Mouse (Mus musculus) brain, embryonic 14.5 days (tissue): Measurements from ENCODE around the gene Mars.

Experiments
- CTCF ChIP-seq: fragments of 200-500 bp; IDR thresholded peaks from 2 replicates; pipeline ENCODE4 v1.5.1; 2012; ENCODE audit warnings: inconsistent platforms, mild to moderate bottlenecking, moderate library complexity, borderline replicate concordance; ENCODE audit not compliant: insufficient read depth, insufficient read length; ENCODE audit errors: extremely low read depth
- POLR2A ChIP-seq: fragments of 200-500 bp; IDR thresholded peaks from 2 replicates; pipeline ENCODE4 v1.6.1; 2012; ENCODE audit warnings: mild to moderate bottlenecking, inconsistent platforms, borderline replicate concordance; ENCODE audit not compliant: poor library complexity, insufficient read depth, insufficient read length, severe bottlenecking; ENCODE audit errors: extremely low read depth

DNA sequence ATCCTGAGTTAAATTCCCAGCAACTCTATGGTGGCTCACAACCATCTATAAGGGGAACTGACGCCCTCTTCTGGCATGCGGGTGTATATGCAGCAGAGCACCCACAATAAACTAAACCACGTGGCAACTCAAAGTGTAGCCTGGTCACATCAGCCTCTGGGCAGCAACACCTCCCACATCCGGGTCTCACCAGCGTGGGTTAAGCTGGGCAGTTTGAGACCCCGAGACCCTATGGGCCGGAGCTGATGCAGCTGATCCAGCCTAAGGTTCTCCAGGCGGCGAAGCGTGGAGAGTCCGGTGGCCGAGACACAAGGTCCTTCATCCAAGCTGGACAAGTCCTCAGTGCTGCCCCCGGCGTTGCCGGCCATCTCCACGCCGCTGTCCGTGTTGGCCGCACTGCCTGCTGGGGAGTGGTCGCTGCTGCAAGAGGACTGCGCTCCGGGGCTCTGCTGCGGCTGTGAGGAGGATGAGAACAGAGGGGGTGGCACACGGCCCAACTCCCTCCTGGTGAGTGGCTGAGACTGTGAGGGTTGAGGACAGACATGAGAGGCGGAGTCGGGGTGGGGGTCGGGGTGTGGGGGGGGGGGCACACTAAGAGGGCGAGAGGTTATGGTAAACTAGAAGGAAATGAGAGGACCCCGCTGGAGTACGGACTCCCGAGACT lies 20.8 kb upstream of the Mars start:
- TF ChIP-seq CTCF (peak; percentile 34; the same call in 1 of the 2 replicates), POLR2A (no peak)
